Mouse (Mus musculus): ENCODE results near the gene March2. TPM values are rescaled to one million over a fixed set of nuclear protein-coding genes. Genes with fewer than 3 reads are reported as not detected.
A peak's percentile ranks its signal among the peaks of the same experiment; 100 is the strongest.

March2 gene
- total RNA-seq, 2 experiments from 2014 or later = 83.8 to 92.6 TPM

- intact Hi-C loops (cut with DNase I) = no loop called here
- DNase-seq = no peak
Measured at GRCm38 (mm10) chr17:33719736-33720378, 1.4 kb upstream of the March2 start.

GRCm38 (mm10) chr17:33718944-33719725 is 665 bp upstream of the March2 start:
- no peak for DNase-seq
- intact Hi-C loops (cut with DNase I) = no loop called here

GRCm38 (mm10) chr17:33717982-33718381 is 488 bp downstream of the March2 start:
- intact Hi-C loops (cut with DNase I) = no loop called here
- no peak for DNase-seq

GRCm38 (mm10) chr17:33717246-33717645 is 1.2 kb downstream of the March2 start:
- intact Hi-C loops (cut with DNase I) = no loop called here
- no peak for DNase-seq

GRCm38 (mm10) chr17:33714779-33715178 is 3.7 kb downstream of the March2 start:
- intact Hi-C loops (cut with DNase I) = no loop called here
- DNase-seq = no peak

GRCm38 (mm10) chr17:33713271-33713670 is 5.2 kb downstream of the March2 start:
- no peak for DNase-seq
- intact Hi-C loops (cut with DNase I) = no loop called here

GRCm38 (mm10) chr17:33709834-33710233 is 8.6 kb downstream of the March2 start:
- intact Hi-C loops (cut with DNase I) = no loop called here
- DNase-seq = no peak

GRCm38 (mm10) chr17:33703091-33703490 is 15.4 kb downstream of the March2 start:
- intact Hi-C loops (cut with DNase I) = no loop called here
- no peak for DNase-seq

- intact Hi-C loops (cut with DNase I) = no loop called here
Measured at GRCm38 (mm10) chr17:33702178-33702577, 16.3 kb downstream of the March2 start.

GRCm38 (mm10) chr17:33695471-33695870 is 23.0 kb downstream of the March2 start:
- DNase-seq = no peak
- intact Hi-C loops (cut with DNase I) = no loop called here

More at GRCm38 (mm10) chr17:33702178-33702577, 16.3 kb downstream of the March2 start:
- DNase-seq = no peak

- DNase-seq = no peak
- intact Hi-C loops (cut with DNase I) = no loop called here
Measured at GRCm38 (mm10) chr17:33686760-33687159, 31.7 kb downstream of the March2 start, which contains the start of gene Hnrnpm. TSS of gene Hnrnpm (minus strand) at chr17:33686860.

- intact Hi-C loops (cut with DNase I) = no loop called here
- DNase-seq = peak; percentile 95 to 99
Measured at GRCm38 (mm10) chr17:33685249-33685653, 33.2 kb downstream of the March2 start.

- intact Hi-C loops (cut with DNase I) = no loop called here
- DNase-seq = peak; percentile 32 to 51
Measured at GRCm38 (mm10) chr17:33684671-33685231, 33.7 kb downstream of the March2 start.

GRCm38 (mm10) chr17:33681767-33682166 is 36.7 kb downstream of the March2 start:
- intact Hi-C loops (cut with DNase I) = no loop called here

GRCm38 (mm10) chr17:33678771-33679170 is 39.7 kb downstream of the March2 start:
- no peak for DNase-seq
- intact Hi-C loops (cut with DNase I) = no loop called here

More at GRCm38 (mm10) chr17:33681767-33682166, 36.7 kb downstream of the March2 start:
- no peak for DNase-seq

- DNase-seq = no peak
- intact Hi-C loops (cut with DNase I) = no loop called here
Measured at GRCm38 (mm10) chr17:33676086-33676485, 42.4 kb downstream of the March2 start.

- peak in 1 of 2 experiments; percentile 9 for DNase-seq
- intact Hi-C loops (cut with DNase I) = no loop called here
Measured at GRCm38 (mm10) chr17:33675452-33675851, 43.0 kb downstream of the March2 start.

GRCm38 (mm10) chr17:33673837-33674236 is 44.6 kb downstream of the March2 start:
- intact Hi-C loops (cut with DNase I) = no loop called here
- DNase-seq = no peak

- intact Hi-C loops (cut with DNase I) = no loop called here
- no peak for DNase-seq
Measured at GRCm38 (mm10) chr17:33669681-33670080, 48.8 kb downstream of the March2 start.

- intact Hi-C loops (cut with DNase I) = no loop called here
- no peak for DNase-seq
Measured at GRCm38 (mm10) chr17:33666813-33667212, 51.7 kb downstream of the March2 start.

GRCm38 (mm10) chr17:33649781-33650475 is 68.5 kb downstream of the March2 start:
- intact Hi-C loops (cut with DNase I) = no loop called here
- DNase-seq = no peak

Data from gastrocnemius, postnatal 36 days (tissue).